In the genomic region with DNA sequence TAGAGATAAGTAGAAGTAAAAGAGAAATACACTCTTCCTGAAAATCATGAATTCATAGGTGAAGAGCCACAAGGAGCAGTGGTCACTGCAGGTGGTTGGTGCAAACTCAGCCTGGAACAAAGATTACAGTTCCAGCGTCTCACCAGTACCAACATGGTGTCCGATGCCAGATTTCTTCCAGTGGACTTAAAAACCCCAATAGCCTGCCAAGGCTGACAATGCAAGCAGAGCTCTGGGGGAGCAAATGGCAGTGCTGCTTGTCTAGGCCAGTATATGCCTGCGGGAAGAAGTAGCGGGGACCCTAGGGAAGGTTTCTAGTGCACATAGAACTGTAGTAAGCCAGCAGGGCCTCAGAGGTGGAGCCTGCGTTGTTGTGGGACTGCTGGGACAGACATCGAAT, we compare ENCODE assay signal across 13 mouse cellular contexts.
"Had no signal": no experiment of that assay in that cellular context is flagged by ENCODE, and none has a peak within 500 bp of the region (broad histone marks: within the 10 kb centered on the region; RNA-seq: fewer than 3 reads in every experiment).

No protein-coding gene starts in this region.

- H3K4me1 ChIP-seq: liver, embryonic 13.5 days; lung, embryonic 15.5 days had no signal

- H3K9ac ChIP-seq: limb, embryonic 12.5 days; liver, embryonic 13.5 days; liver, postnatal 0 days; lung, embryonic 15.5 days; midbrain, embryonic 12.5 days; neural tube, embryonic 15.5 days had no signal

- H3K9me3 ChIP-seq: limb, embryonic 12.5 days; liver, embryonic 13.5 days; lung, embryonic 15.5 days; midbrain, embryonic 12.5 days; neural tube, embryonic 15.5 days had no signal

- H3K4me3 ChIP-seq: left cerebral cortex, adult 2 months; limb, embryonic 12.5 days; liver, embryonic 13.5 days; lung, embryonic 15.5 days; midbrain, embryonic 12.5 days; myocyte; neural tube, embryonic 15.5 days had no signal

- ATAC-seq: liver, postnatal 0 days had no signal

- H3K27me3 ChIP-seq: limb, embryonic 12.5 days; liver, embryonic 13.5 days; lung, embryonic 15.5 days; midbrain, embryonic 12.5 days; neural tube, embryonic 15.5 days had no signal

- DNase-seq: kidney, postnatal 25 days; liver; liver, embryonic 13.5 days; liver, postnatal 0 days; right cerebral cortex, adult 18-20 months; right cerebral cortex, postnatal 25 days; thymus, postnatal 4 days had no signal

- H3K27ac ChIP-seq: left cerebral cortex, adult 2 months; limb, embryonic 12.5 days; liver, embryonic 13.5 days; lung, embryonic 15.5 days; midbrain, embryonic 12.5 days; neural tube, embryonic 15.5 days had no signal

- H3K4me2 ChIP-seq: limb, embryonic 12.5 days; liver, embryonic 13.5 days; lung, embryonic 15.5 days; midbrain, embryonic 12.5 days; neural tube, embryonic 15.5 days had no signal
